Mouse (Mus musculus) embryonic fibroblast, embryonic 13.5 days (primary cell): ENCODE data around the gene Rec8.

ENCODE experiments used
- CTCF ChIP-seq: IDR thresholded peaks from 2 replicates; pipeline ENCODE4 v1.5.1; 2011; ENCODE audit warnings: mild to moderate bottlenecking, control low read depth, low read length, moderate library complexity, borderline replicate concordance; ENCODE audit not compliant: insufficient read depth
- POLR2A ChIP-seq: IDR thresholded peaks from 2 replicates; pipeline ENCODE4 v1.6.1; 2011; ENCODE audit warnings: low read depth, mild to moderate bottlenecking, control low read depth, low read length, moderate library complexity

DNA sequence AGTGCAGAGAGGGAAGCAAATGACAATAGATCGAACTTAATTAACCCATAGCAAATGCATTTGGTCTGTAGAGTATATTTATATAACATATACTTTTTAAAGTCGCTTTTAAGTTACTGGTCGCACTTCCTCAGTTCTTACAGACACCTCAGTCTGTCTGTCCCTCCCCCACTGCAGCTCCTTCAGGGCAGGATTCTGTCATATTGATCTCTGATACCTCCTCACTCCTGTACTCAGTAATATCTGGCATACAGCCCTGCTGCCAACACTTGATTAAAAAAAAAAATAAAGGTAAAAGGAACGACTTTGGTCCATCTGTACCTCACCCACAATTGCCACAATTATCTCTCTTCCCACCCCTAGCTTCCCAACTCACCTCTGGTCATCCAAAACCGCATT, 33.5 kb upstream of the Rec8 start:
- TF ChIP-seq CTCF (no peak), POLR2A (no peak)
